Mouse (Mus musculus) liver, postnatal 0 days (tissue): ENCODE results near the gene Rad51b. TPM values are rescaled to one million over a fixed set of nuclear protein-coding genes. Genes with fewer than 3 reads are reported as not detected.

ENCODE experiments used
- ATAC-seq: fragments of 200-750 bp; cut with Nextera tagmentation; 2 replicates; pipeline ENCODE4 v1.8.0; 2017; ENCODE audit warnings: mild to moderate bottlenecking, moderate library complexity
- DNase-seq: peaks from one replicate; pipeline ENCODE4 v3.0.0-alpha.2; 2016
- H3K27ac ChIP-seq: fragments of 300-500 bp; sonication (generic); 2 replicates; pipeline ENCODE4 v1.5.1; 2014; ENCODE audit warnings: antibody characterized with exemption, moderate library complexity, mild to moderate bottlenecking, low read depth
- H3K27me3 ChIP-seq: fragments of 300-500 bp; sonication (generic); 2 replicates; pipeline ENCODE4 v1.6.1; 2014; ENCODE audit warnings: low read length, control low read depth, mixed read lengths; ENCODE audit not compliant: insufficient read depth
- H3K36me3 ChIP-seq: fragments of 300-500 bp; sonication (generic); replicated peaks from 2 replicates; pipeline ENCODE4 v1.6.1; 2014; ENCODE audit warnings: mild to moderate bottlenecking, control low read depth, low read length, moderate library complexity, mixed read lengths; ENCODE audit not compliant: insufficient read depth
- H3K4me1 ChIP-seq: fragments of 300-500 bp; sonication (generic); 2 replicates; pipeline ENCODE4 v1.6.1; 2014; ENCODE audit warnings: antibody characterized with exemption, mild to moderate bottlenecking, control low read depth; ENCODE audit not compliant: insufficient read depth
- H3K4me2 ChIP-seq: fragments of 300-500 bp; sonication (generic); 2 replicates; pipeline ENCODE4 v1.6.1; 2014; ENCODE audit warnings: low read depth, mild to moderate bottlenecking, low read length, moderate library complexity, mixed read lengths
- H3K4me3 ChIP-seq: fragments of 300-500 bp; sonication (generic); 2 replicates; pipeline ENCODE4 v1.5.1; 2014; ENCODE audit warnings: low read depth, low read length
- H3K9ac ChIP-seq: fragments of 300-500 bp; sonication (generic); replicated peaks from 2 replicates; pipeline ENCODE4 v1.6.1; 2014; ENCODE audit warnings: mild to moderate bottlenecking, moderate library complexity
- H3K9me3 ChIP-seq: fragments of 300-500 bp; sonication (generic); 2 replicates; pipeline ENCODE4 v1.6.1; 2016; ENCODE audit warnings: mild to moderate bottlenecking, control low read depth, low read length, mixed read lengths
- CTCF ChIP-seq: sonication (generic); IDR thresholded peaks from 2 replicates; pipeline ENCODE4 v1.5.1; 2016; ENCODE audit warnings: antibody characterized with exemption, low read depth
- EP300 ChIP-seq: IDR thresholded peaks from 2 replicates; pipeline ENCODE4 v1.6.1; 2016; ENCODE audit warnings: antibody characterized with exemption, low read depth, mild to moderate bottlenecking
- WGBS: fragments of 180-500 bp; shearing (Covaris S2); extraction: QIAGEN DNeasy Blood & Tissue Kit; methylation state at CpG from one replicate; pipeline ENCODE4 v1.1.7; 2014; ENCODE audit not compliant: insufficient replicate concordance; 5-methylcytosine and 5-hydroxymethylcytosine counted together
- polyA plus RNA-seq: library from polyadenylated mRNA; unstranded; fragments of >200 nt; fragmentation: Nextera tagmentation; extraction: Ambion mirVana; gene quantifications from 2 replicates; pipeline ENCODE4 v1.2.1, GENCODE M21; 2015

Gene Rad51b
- polyA plus RNA-seq, 1 experiment from 2014 or later: 2.5 TPM

DNA sequence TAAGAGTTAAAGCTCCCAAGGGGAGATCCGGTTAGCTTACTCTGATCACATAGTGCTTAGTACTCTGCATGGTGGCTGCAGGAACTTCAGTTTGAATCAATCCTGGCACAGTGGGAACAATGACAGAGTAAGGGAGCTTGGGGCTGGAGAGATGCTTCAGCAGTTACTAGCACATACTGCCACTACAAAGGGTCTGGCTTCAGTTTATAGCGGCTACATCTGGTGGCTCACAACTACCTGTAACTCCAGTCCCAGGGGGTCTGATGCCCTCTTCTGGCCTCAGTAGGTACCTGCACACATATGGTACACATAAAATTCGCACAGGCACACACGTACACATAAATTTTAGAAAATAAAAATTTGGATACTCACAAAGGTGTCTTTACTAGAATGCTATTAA is 555.5 kb downstream of the Rad51b start:
- Histone ChIP-seq H3K4me2 (no peak overlapping the region), H3K9me3 (no peaks in the 10 kb centered on the region), H3K4me1 (peaks cover 4% of the 10 kb centered on the region; the same call in 1 of the 2 replicates), H3K4me3 (no peak overlapping the region), H3K27me3 (no peaks in the 10 kb centered on the region), H3K36me3 (no peaks in the 10 kb centered on the region), H3K9ac (no peak overlapping the region), H3K27ac (no peak overlapping the region)
- WGBS: 92% methylated on average over 4 of the region's 4 CpGs
- ATAC-seq (no peak), DNase-seq (no peak)
- TF ChIP-seq EP300 (no peak), CTCF (peak; percentile 19; the same call in 1 of the 2 replicates)

- Histone ChIP-seq H3K36me3 (no peaks in the 10 kb centered on the region), H3K27ac (no peak overlapping the region), H3K9ac (no peak overlapping the region), H3K4me3 (no peak overlapping the region), H3K9me3 (no peaks in the 10 kb centered on the region), H3K27me3 (no peaks in the 10 kb centered on the region), H3K4me1 (peaks cover 4% of the 10 kb centered on the region; the same call in 1 of the 2 replicates), H3K4me2 (no peak overlapping the region)
- no peak for ATAC-seq
- WGBS: 49% methylated on average over 5 of the region's 5 CpGs
- TF ChIP-seq CTCF (no peak), EP300 (no peak)
- DNase-seq: no peak
Measured at GRCm38 (mm10) chr12:79853901-79854490, 556.9 kb downstream of the Rad51b start.

DNA sequence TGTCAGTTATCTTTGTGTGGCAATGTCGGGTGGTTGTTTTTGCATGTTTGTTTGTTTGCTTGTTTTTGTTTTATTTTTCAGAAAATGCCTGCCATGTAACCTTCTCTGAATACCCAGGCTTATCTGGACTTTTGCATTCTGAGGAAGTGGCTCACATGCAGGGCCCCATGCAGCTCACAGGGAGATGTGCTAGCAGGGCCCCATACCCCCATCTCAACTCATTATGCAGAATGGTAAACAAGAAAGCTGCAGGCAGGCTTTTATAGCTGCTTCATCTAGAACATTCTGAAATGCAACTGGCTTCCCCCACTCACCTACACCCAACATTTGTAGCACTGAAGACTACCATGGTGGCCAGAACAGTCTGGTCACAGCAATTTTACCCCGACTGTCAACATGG is 557.4 kb downstream of the Rad51b start:
- ATAC-seq (no peak), DNase-seq (no peak)
- WGBS: 75% methylated on average over 2 of the region's 2 CpGs
- Histone ChIP-seq H3K27me3 (no peaks in the 10 kb centered on the region), H3K4me1 (peaks cover 6% of the 10 kb centered on the region), H3K27ac (no peak overlapping the region), H3K36me3 (no peaks in the 10 kb centered on the region), H3K9me3 (no peaks in the 10 kb centered on the region), H3K4me2 (no peak overlapping the region), H3K4me3 (no peak overlapping the region), H3K9ac (no peak overlapping the region)
- TF ChIP-seq EP300 (no peak), CTCF (no peak)

DNA sequence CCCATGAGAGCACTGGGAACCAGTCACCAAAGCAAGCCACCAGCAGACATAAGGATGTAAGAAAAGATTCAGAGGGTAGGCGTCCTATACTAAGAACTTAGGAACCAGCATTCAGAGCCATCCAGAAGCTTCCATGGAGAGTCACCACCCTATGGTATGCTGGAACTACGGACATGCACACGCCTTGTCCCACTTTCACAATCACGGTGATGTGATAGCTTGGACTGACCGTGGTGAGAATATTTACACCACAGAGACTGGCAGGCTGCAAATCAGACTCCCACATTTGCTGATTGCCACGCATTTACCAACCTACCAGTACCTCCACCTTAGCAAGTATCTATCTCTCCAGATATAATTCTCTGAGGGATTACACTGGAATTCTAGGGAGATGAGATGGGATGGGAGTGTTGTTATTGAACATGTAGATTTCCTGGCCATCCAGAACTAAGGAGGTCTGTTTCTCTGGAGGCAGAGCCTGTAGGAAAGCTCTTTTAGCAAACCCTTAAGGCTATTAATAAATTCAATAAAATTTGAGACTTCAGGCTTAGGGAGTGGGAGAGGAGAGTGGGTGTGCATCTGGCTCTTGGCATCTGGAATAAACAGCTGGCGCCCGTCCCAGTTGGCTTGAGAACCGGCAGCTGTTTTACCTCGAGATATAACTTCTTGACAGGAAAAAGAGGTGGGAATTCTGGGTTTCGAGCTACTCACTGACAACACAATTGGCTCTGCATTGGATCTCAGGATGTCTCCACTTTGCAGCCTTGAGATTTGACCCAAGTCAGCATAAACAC is 559.2 kb downstream of the Rad51b start:
- Histone ChIP-seq H3K4me3 (no peak overlapping the region), H3K4me1 (peaks cover 8% of the 10 kb centered on the region), H3K9me3 (no peaks in the 10 kb centered on the region), H3K27ac (no peak overlapping the region), H3K36me3 (no peaks in the 10 kb centered on the region), H3K27me3 (no peaks in the 10 kb centered on the region), H3K4me2 (no peak overlapping the region), H3K9ac (no peak overlapping the region)
- ATAC-seq (no peak), DNase-seq (no peak)
- no peak for TF ChIP-seq EP300
- no peak for TF ChIP-seq CTCF
- 75% methylated on average over 11 of the region's 11 CpGs for WGBS

DNA sequence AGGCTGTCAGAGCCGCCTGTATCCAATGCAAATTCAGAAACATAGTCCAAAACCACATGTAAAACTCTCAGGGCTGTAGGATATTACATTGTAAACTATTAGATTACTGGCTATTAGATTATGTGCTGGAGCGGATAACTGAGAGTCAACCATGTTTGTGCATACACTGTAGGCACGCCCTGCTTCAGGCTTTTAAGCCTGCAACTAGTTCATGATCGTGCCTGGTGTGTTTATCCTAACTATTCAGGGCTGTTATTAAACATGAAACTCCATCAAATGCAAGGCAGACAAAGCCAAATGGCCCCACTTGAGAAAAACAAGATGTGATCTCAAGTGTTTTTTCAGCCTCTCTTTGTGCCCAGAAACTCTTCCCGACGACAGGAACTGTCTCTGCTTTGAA is 560.6 kb downstream of the Rad51b start:
- Histone ChIP-seq H3K4me2 (no peak overlapping the region), H3K4me1 (peaks cover 8% of the 10 kb centered on the region), H3K4me3 (no peak overlapping the region), H3K36me3 (no peaks in the 10 kb centered on the region), H3K9me3 (no peaks in the 10 kb centered on the region), H3K27me3 (no peaks in the 10 kb centered on the region), H3K27ac (no peak overlapping the region), H3K9ac (no peak overlapping the region)
- ATAC-seq: no peak
- WGBS: 81% methylated on average over 6 of the region's 6 CpGs
- no peak for DNase-seq
- TF ChIP-seq EP300 (no peak), CTCF (no peak)

GRCm38 (mm10) chr12:79858336-79858735 is 561.3 kb downstream of the Rad51b start:
- no peaks in the 10 kb centered on the region for H3K36me3 ChIP-seq

More at GRCm38 (mm10) chr12:79858336-79858735, 561.3 kb downstream of the Rad51b start:
- no peak overlapping the region for H3K4me3 ChIP-seq
- no peak overlapping the region for H3K4me2 ChIP-seq
- ATAC-seq (no peak), DNase-seq (no peak)
- H3K9ac ChIP-seq: no peak overlapping the region
- no peak for TF ChIP-seq CTCF
- no peak for TF ChIP-seq EP300
- no peaks in the 10 kb centered on the region for H3K9me3 ChIP-seq
- peaks cover 8% of the 10 kb centered on the region for H3K4me1 ChIP-seq
- 75% methylated on average over 11 of the region's 11 CpGs for WGBS
- H3K27me3 ChIP-seq: no peaks in the 10 kb centered on the region
- no peak overlapping the region for H3K27ac ChIP-seq
